Mouse (Mus musculus) C2C12 (cell line): ENCODE measurements at regions not wholly inside any gene's neighbourhood (a gene's known extent, or its start where the extent isn't known, plus 50 kb on each side); places are given as distances from the start of the nearest gene placed in this dataset.

Experiments
- H3K27me3 ChIP-seq: one replicate; pipeline ENCODE4 v1.6.1; 2011; ENCODE audit not compliant: control insufficient read depth, insufficient read depth, insufficient read length
- H3K36me3 ChIP-seq: one replicate; pipeline ENCODE4 v1.6.1; 2011; ENCODE audit not compliant: control insufficient read depth, insufficient read depth
- H3K4me3 ChIP-seq: one replicate; pipeline ENCODE4 v1.5.1; 2011; ENCODE audit warnings: mild to moderate bottlenecking, control low read depth; ENCODE audit not compliant: poor library complexity, insufficient read depth, severe bottlenecking
- H3K79me2 ChIP-seq: one replicate; pipeline ENCODE4 v1.6.1; 2011; ENCODE audit not compliant: control insufficient read depth, insufficient read depth
- H3K79me3 ChIP-seq: one replicate; pipeline ENCODE4 v1.6.1; 2011; ENCODE audit warnings: low read depth, control low read depth
- H3ac ChIP-seq: one replicate; pipeline ENCODE3; 2011; ENCODE audit warnings: low read depth; ENCODE audit not compliant: control insufficient read depth, insufficient read length
- CEBPB ChIP-seq: IDR thresholded peaks from one replicate; pipeline ENCODE4 v1.6.1; 2011; ENCODE audit warnings: low read depth, mild to moderate bottlenecking, control low read depth, moderate library complexity
- CTCF ChIP-seq: IDR thresholded peaks from one replicate; pipeline ENCODE4 v1.5.1; 2011; ENCODE audit not compliant: control insufficient read depth, insufficient read depth, insufficient read length
- FOSL1 ChIP-seq: IDR thresholded peaks from one replicate; pipeline ENCODE4 v1.8.0; 2011; ENCODE audit warnings: mild to moderate bottlenecking, low read length; ENCODE audit not compliant: poor library complexity, insufficient read depth, severe bottlenecking
- MAX ChIP-seq: IDR thresholded peaks from one replicate; pipeline ENCODE4 v1.6.1; 2011; ENCODE audit warnings: mild to moderate bottlenecking, control low read depth
- MYOD1 ChIP-seq: IDR thresholded peaks from one replicate; pipeline ENCODE4 v1.6.1; 2011; ENCODE audit warnings: low read depth; ENCODE audit not compliant: control insufficient read depth, insufficient read length
- MYOG ChIP-seq: IDR thresholded peaks from one replicate; pipeline ENCODE4 v1.6.1; 2011; ENCODE audit not compliant: control insufficient read depth, insufficient read length; ENCODE audit errors: extremely low read depth
- USF1 ChIP-seq: IDR thresholded peaks from one replicate; pipeline ENCODE4 v1.6.1; 2011; ENCODE audit warnings: low read depth, mild to moderate bottlenecking, control low read depth, moderate library complexity

DNA sequence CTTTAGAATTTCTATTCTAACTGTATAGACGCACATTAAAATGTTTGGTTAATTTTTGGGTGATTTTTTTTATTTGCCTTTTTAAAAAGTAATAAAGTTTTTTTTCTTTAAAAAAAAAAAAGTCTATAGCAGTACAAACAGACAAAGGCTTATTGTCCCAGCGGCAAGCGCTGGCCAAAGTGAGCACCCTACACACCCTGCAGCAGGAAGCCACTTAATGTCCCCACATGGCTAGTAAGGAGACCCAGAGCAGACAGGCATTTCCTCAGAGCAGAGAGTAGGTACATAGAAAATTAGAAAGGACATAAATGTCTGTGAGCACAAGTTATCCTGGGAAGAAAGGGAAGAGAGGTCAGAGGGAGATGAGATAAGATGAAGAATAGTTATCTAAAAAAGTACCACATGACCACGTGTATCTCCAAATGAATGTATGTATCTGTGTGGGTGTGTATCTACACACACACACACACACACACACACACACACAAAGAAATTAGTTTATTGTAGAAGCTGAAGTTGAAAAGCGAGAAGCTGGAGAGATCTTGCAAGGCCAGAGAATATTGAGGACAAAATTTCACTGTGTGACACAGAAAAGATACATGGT lies 50.7 kb upstream of the Gadd45a start:
- Histone ChIP-seq H3K79me2 (no peaks in the 10 kb centered on the region), H3ac (no peak overlapping the region), H3K79me3 (no peaks in the 10 kb centered on the region), H3K27me3 (no peaks in the 10 kb centered on the region), H3K4me3 (no peak overlapping the region), H3K36me3 (no peaks in the 10 kb centered on the region)
- no peak for TF ChIP-seq MAX
- TF ChIP-seq USF1, result no peak
- TF ChIP-seq MYOD1, result no peak
- TF ChIP-seq FOSL1, result no peak
- no peak for TF ChIP-seq MYOG

DNA sequence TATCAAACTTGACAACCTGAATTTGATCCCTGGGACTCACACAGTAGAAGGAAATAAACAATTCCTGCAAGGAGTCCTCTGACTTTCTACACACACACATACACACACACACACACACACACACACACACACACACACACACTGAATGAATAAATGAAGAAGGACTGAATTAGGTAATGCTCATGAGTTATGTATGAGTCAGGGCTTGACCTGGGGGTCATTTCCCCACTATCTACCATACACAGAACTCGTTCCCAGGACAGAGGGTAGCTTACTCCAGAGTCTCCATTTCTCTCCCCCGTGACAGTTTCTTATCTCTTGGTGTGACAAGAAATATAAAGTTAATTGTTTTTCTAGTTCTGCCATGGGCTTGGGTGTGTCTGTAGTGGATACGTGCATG lies 50.1 kb upstream of the Gadd45a start:
- Histone ChIP-seq H3K4me3 (no peak overlapping the region), H3K36me3 (no peaks in the 10 kb centered on the region), H3K27me3 (no peaks in the 10 kb centered on the region), H3K79me2 (no peaks in the 10 kb centered on the region), H3K79me3 (no peaks in the 10 kb centered on the region), H3ac (no peak overlapping the region)
- TF ChIP-seq CTCF, result no peak
- peak; percentile 23 for TF ChIP-seq CEBPB
